Mouse (Mus musculus): ENCODE results near the gene Rplp0. TPM values are rescaled to one million over a fixed set of nuclear protein-coding genes. Genes with fewer than 3 reads are reported as not detected.

The Rplp0 gene
- total RNA-seq, 2 experiments from 2014 or later, result 380 to 1,000 TPM

GRCm38 (mm10) chr5:115525943-115526342 is 33.3 kb upstream of the Rplp0 start:
- ATAC-seq (replicated peaks; ENCODE audit: low FRiP score, poor library complexity, severe bottlenecking), result no peak

- ATAC-seq (replicated peaks; ENCODE audit: low FRiP score, poor library complexity, severe bottlenecking), result no peak
These were observed 32.6 kb upstream of the Rplp0 start for GRCm38 (mm10) chr5:115526456-115527202.

GRCm38 (mm10) chr5:115528128-115528527 is 31.1 kb upstream of the Rplp0 start:
- ATAC-seq (replicated peaks; ENCODE audit: low FRiP score, poor library complexity, severe bottlenecking), result no peak

- ATAC-seq (replicated peaks; ENCODE audit: low FRiP score, poor library complexity, severe bottlenecking), result no peak
These were observed 29.9 kb upstream of the Rplp0 start for GRCm38 (mm10) chr5:115529364-115529741.

- no peak for ATAC-seq (replicated peaks; ENCODE audit: low FRiP score, poor library complexity, severe bottlenecking)
These were observed 29.4 kb upstream of the Rplp0 start for GRCm38 (mm10) chr5:115529742-115530446.

- ATAC-seq (replicated peaks; ENCODE audit: low FRiP score, poor library complexity, severe bottlenecking), result no peak
These were observed 28.8 kb upstream of the Rplp0 start for GRCm38 (mm10) chr5:115530447-115530809.

- ATAC-seq (replicated peaks; ENCODE audit: low FRiP score, poor library complexity, severe bottlenecking), result peak; percentile 92
These were observed 27.5 kb upstream of the Rplp0 start for GRCm38 (mm10) chr5:115531671-115532270.

GRCm38 (mm10) chr5:115534290-115534731 is 25.0 kb upstream of the Rplp0 start:
- no peak for ATAC-seq (replicated peaks; ENCODE audit: low FRiP score, poor library complexity, severe bottlenecking)

- ATAC-seq (replicated peaks; ENCODE audit: low FRiP score, poor library complexity, severe bottlenecking), result no peak
These were observed 24.4 kb upstream of the Rplp0 start for GRCm38 (mm10) chr5:115534856-115535255.

GRCm38 (mm10) chr5:115535635-115536034 is 23.6 kb upstream of the Rplp0 start:
- ATAC-seq (replicated peaks; ENCODE audit: low FRiP score, poor library complexity, severe bottlenecking), result no peak

- no peak for ATAC-seq (replicated peaks; ENCODE audit: low FRiP score, poor library complexity, severe bottlenecking)
These were observed 21.1 kb upstream of the Rplp0 start for GRCm38 (mm10) chr5:115538017-115538692.

GRCm38 (mm10) chr5:115538693-115539043 is 20.6 kb upstream of the Rplp0 start:
- ATAC-seq (replicated peaks; ENCODE audit: low FRiP score, poor library complexity, severe bottlenecking), result peak; percentile 71

- ATAC-seq (replicated peaks; ENCODE audit: low FRiP score, poor library complexity, severe bottlenecking), result peak; percentile 9; the same call in 1 of the 2 replicates
These were observed 16.5 kb upstream of the Rplp0 start for GRCm38 (mm10) chr5:115542635-115543384.

- ATAC-seq (replicated peaks; ENCODE audit: low FRiP score, poor library complexity, severe bottlenecking), result peak; percentile 46; the same call in 1 of the 2 replicates
These were observed 15.6 kb upstream of the Rplp0 start for GRCm38 (mm10) chr5:115543509-115544253.

- ATAC-seq (replicated peaks; ENCODE audit: low FRiP score, poor library complexity, severe bottlenecking), result no peak
These were observed 14.5 kb upstream of the Rplp0 start for GRCm38 (mm10) chr5:115544655-115545185.

GRCm38 (mm10) chr5:115545636-115546035 is 13.6 kb upstream of the Rplp0 start:
- ATAC-seq (replicated peaks; ENCODE audit: low FRiP score, poor library complexity, severe bottlenecking), result no peak

GRCm38 (mm10) chr5:115546536-115546935 is 12.7 kb upstream of the Rplp0 start:
- no peak for ATAC-seq (replicated peaks; ENCODE audit: low FRiP score, poor library complexity, severe bottlenecking)

GRCm38 (mm10) chr5:115547014-115547413 is 12.3 kb upstream of the Rplp0 start:
- ATAC-seq (replicated peaks; ENCODE audit: low FRiP score, poor library complexity, severe bottlenecking), result no peak

- ATAC-seq (replicated peaks; ENCODE audit: low FRiP score, poor library complexity, severe bottlenecking), result no peak
These were observed 11.8 kb upstream of the Rplp0 start for GRCm38 (mm10) chr5:115547421-115547820.
